11 mouse cellular contexts compared by ENCODE assay signal in the genomic region with DNA sequence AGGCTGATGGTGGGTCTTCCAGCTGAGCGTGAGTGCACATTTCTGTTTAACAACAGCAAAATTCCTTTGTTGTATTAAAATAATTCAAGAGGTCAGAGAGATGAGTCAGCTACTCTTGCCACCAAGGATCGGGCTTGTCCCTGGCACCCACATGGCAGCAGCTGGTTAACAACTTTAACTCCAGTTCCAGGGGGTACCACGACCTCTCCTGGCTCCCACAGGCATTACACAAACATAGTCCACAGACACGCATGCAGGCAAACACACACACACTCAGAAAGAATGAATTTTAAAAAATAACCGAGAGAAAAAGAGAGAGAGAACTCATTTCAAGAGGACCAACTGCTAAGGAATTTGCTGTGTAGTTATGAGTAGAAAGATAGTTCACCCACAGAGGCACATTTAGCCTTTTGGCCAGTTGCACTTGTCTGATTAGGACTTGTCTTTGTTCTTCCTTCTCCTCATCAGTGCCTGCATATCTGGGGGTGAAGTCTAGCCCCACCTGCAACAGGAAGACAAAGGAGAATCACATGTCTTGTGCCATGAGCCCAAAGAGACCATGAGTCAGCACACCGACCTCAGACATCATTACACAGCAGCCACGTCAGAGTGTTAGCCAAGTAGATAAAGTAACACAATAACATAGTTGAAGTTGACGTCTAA. TPM values are rescaled to one million over a fixed set of nuclear protein-coding genes. Genes with fewer than 3 reads are reported as not detected.
DNase-seq lines count a peak whose midpoint lies in the region; ATAC-seq and TF ChIP-seq lines count a peak whose summit lies in the region.
"Had no signal": no experiment of that assay in that cellular context is flagged by ENCODE, and none has a peak within 500 bp of the region (broad histone marks: within the 10 kb centered on the region; RNA-seq: fewer than 3 reads in every experiment).

No protein-coding gene starts in this region.

- ATAC-seq in heart, embryonic 13.5 days (ENCODE audit: extremely low read depth, insufficient number of reproducible peaks, low FRiP score, low TSS enrichment), result peak; percentile 85; the same call in 1 of the 2 replicates
- ATAC-seq in liver, embryonic 14.5 days (ENCODE audit: insufficient read depth), result peak; percentile 88
- no peak for ATAC-seq in midbrain, embryonic 13.5 days

- 59% methylated on average over 8 of the region's 8 CpGs for WGBS in heart, embryonic 13.5 days
- WGBS in liver, embryonic 14.5 days (ENCODE audit: insufficient replicate concordance), result 26% methylated on average over 8 of the region's 8 CpGs
- 75% methylated on average over 8 of the region's 8 CpGs for WGBS in midbrain, embryonic 13.5 days

- peaks cover 22% of the 10 kb centered on the region; the same call in 1 of the 2 replicates for H3K36me3 ChIP-seq in heart, embryonic 13.5 days
- H3K36me3 ChIP-seq in ES-Bruce4 (ENCODE audit: control insufficient read depth, insufficient read depth, low read length, poor library complexity, severe bottlenecking), result no peaks in the 10 kb centered on the region
- no peaks in the 10 kb centered on the region for H3K36me3 ChIP-seq in liver, embryonic 14.5 days (replicated peaks; ENCODE audit: control insufficient read depth, insufficient read depth, low read depth)
- H3K36me3 ChIP-seq in midbrain, embryonic 13.5 days, result no peaks in the 10 kb centered on the region

- H3K27ac ChIP-seq in heart, embryonic 13.5 days (replicated peaks), result peak overlapping the region; percentile 68
- no peak overlapping the region for H3K27ac ChIP-seq in ES-Bruce4 (ENCODE audit: insufficient read depth, low read length)
- H3K27ac ChIP-seq in bone marrow macrophage, adult 2 months (ENCODE audit: insufficient read depth, low read depth, low read length), result no peak overlapping the region
- peak overlapping the region; percentile 68 for H3K27ac ChIP-seq in liver, embryonic 14.5 days
- H3K27ac ChIP-seq in midbrain, embryonic 13.5 days, result no peak overlapping the region

- peaks cover 7% of the 10 kb centered on the region for H3K4me1 ChIP-seq in heart, embryonic 13.5 days
- H3K4me1 ChIP-seq in ES-Bruce4 (ENCODE audit: control insufficient read depth, insufficient read depth, low read length), result no peaks in the 10 kb centered on the region
- peaks cover 8% of the 10 kb centered on the region for H3K4me1 ChIP-seq in bone marrow macrophage, adult 2 months (ENCODE audit: control insufficient read depth, insufficient read depth, low read length)
- H3K4me1 ChIP-seq in liver, embryonic 14.5 days (replicated peaks; ENCODE audit: control insufficient read depth in 2 of 2, insufficient read depth in 2 of 2, low read length in 1 of 2), result peaks cover 7 to 14% of the 10 kb centered on the region in 2 experiments; a peak in 3 of 4 replicates
- no peaks in the 10 kb centered on the region for H3K4me1 ChIP-seq in midbrain, embryonic 13.5 days (replicated peaks)

- TF ChIP-seq POLR2A in ES-Bruce4 (IDR thresholded peaks at IDR 0.05; ENCODE audit: insufficient read depth, low read length), result no peak
- no peak for TF ChIP-seq POLR2A in bone marrow macrophage, adult 2 months (IDR thresholded peaks at IDR 0.05; ENCODE audit: borderline replicate concordance, low read depth, low read length)

- intact Hi-C loops in left cerebral cortex, postnatal 4 days (cut with DNase I), result no loop called here

- no peak overlapping the region for H3K9ac ChIP-seq in heart, embryonic 13.5 days
- H3K9ac ChIP-seq in ES-Bruce4 (ENCODE audit: low read depth, poor library complexity, severe bottlenecking), result no peak overlapping the region
- no peak overlapping the region for H3K9ac ChIP-seq in liver, embryonic 14.5 days (replicated peaks)
- H3K9ac ChIP-seq in midbrain, embryonic 13.5 days (replicated peaks), result no peak overlapping the region

- TF ChIP-seq EP300 in ES-Bruce4 (IDR thresholded peaks at IDR 0.05; ENCODE audit: insufficient read depth, low read depth, low read length), result no peak
- TF ChIP-seq EP300 in liver, embryonic 14.5 days (IDR thresholded peaks at IDR 0.05; ENCODE audit: low read depth), result peak; percentile 57

- H3K4me2 ChIP-seq in heart, embryonic 13.5 days, result peak overlapping the region; percentile 37; the same call in 1 of the 2 replicates
- peak overlapping the region; percentile 32 for H3K4me2 ChIP-seq in liver, embryonic 14.5 days (ENCODE audit: low read depth)
- no peak overlapping the region for H3K4me2 ChIP-seq in midbrain, embryonic 13.5 days (replicated peaks)

- peak; percentile 23 for TF ChIP-seq CTCF in ES-Bruce4 (IDR thresholded peaks at IDR 0.05; ENCODE audit: low read depth, low read length)
- peak; percentile 28; the same call in 1 of the 2 replicates for TF ChIP-seq CTCF in bone marrow macrophage, adult 2 months (IDR thresholded peaks at IDR 0.05; ENCODE audit: low read depth, low read length)
- peak; percentile 52 for TF ChIP-seq CTCF in liver, embryonic 14.5 days (IDR thresholded peaks at IDR 0.05; ENCODE audit: low read depth)

- DNase-seq in heart, adult 18-20 months, result no peak
- DNase-seq in liver, embryonic 14.5 days (ENCODE audit: low read depth in 3 of 3, low spot score in 3 of 3), result peak; percentile 54 to 64 (median 57)
- DNase-seq in left cerebral cortex, postnatal 4 days, result no peak
- no peak for DNase-seq in frontal cortex, postnatal 25 days (ENCODE audit: low spot score in 2 of 2)
- DNase-seq: right cerebral cortex, postnatal 14 days had no signal

- no peaks in the 10 kb centered on the region for H3K9me3 ChIP-seq in heart, embryonic 13.5 days
- no peaks in the 10 kb centered on the region for H3K9me3 ChIP-seq in ES-Bruce4 (replicated peaks; ENCODE audit: control insufficient read depth, insufficient read depth, low read length, poor library complexity, severe bottlenecking)
- H3K9me3 ChIP-seq in liver, embryonic 14.5 days (ENCODE audit: control insufficient read depth, low read length), result no peaks in the 10 kb centered on the region
- H3K9me3 ChIP-seq in midbrain, embryonic 13.5 days, result no peaks in the 10 kb centered on the region

- H3K4me3 ChIP-seq in heart, embryonic 13.5 days, result no peak overlapping the region
- H3K4me3 ChIP-seq in ES-Bruce4 (ENCODE audit: low read depth, low read length), result no peak overlapping the region
- no peak overlapping the region for H3K4me3 ChIP-seq in bone marrow macrophage, adult 2 months (ENCODE audit: insufficient read depth, low read length)
- no peak overlapping the region for H3K4me3 ChIP-seq in liver, embryonic 14.5 days (ENCODE audit: insufficient read depth in 1 of 2, low read depth in 2 of 2, low read length in 2 of 2)
- H3K4me3 ChIP-seq in midbrain, embryonic 13.5 days (replicated peaks), result no peak overlapping the region

- H3K27me3 ChIP-seq in heart, embryonic 13.5 days (replicated peaks), result no peaks in the 10 kb centered on the region
- H3K27me3 ChIP-seq in ES-Bruce4 (ENCODE audit: control insufficient read depth, insufficient read depth, low read length, poor library complexity, severe bottlenecking), result no peaks in the 10 kb centered on the region
- H3K27me3 ChIP-seq in liver, embryonic 14.5 days (ENCODE audit: control insufficient read depth, insufficient read depth, low read length), result no peaks in the 10 kb centered on the region
- no peaks in the 10 kb centered on the region for H3K27me3 ChIP-seq in midbrain, embryonic 13.5 days

RNA-seq across cellular contexts. Expression of a gene that starts 7.7 kb away (rescaled TPM):
- polyA plus RNA-seq in heart, embryonic 13.5 days (2015; fragmentation: Nextera tagmentation; extraction: Ambion mirVana), result 15.8 and 17.5 TPM in 2 replicates
- 10 to 100 TPM; 11.0 TPM for total RNA-seq in heart, adult 18-20 months (2021)
- 9.5 and 12.0 TPM in 2 replicates for polyA plus RNA-seq in ES-Bruce4 (2011; ENCODE audit: insufficient read depth, insufficient read length, low read depth, missing spikeins)
- 19.0 and 19.1 TPM in 2 replicates for polyA plus RNA-seq in bone marrow macrophage, adult 2 months (2012; ENCODE audit: insufficient read depth, insufficient read length, missing spikeins)
- 4.6 and 6.5 TPM in 2 replicates for polyA plus RNA-seq in liver, embryonic 14.5 days (2012; rRNA removed)
- 8.5 and 8.7 TPM in 2 replicates for polyA plus RNA-seq in liver, embryonic 14.5 days (2014; fragmentation: Nextera tagmentation; extraction: Ambion mirVana)
- 10 to 100 TPM; 15.2 to 17.1 TPM for total RNA-seq in left cerebral cortex, postnatal 4 days (2021)
- 14.8 and 15.5 TPM in 2 replicates for polyA plus RNA-seq in midbrain, embryonic 13.5 days (2015; fragmentation: Nextera tagmentation; extraction: Ambion mirVana)

RNA-seq across cellular contexts. Expression of a gene that starts 7.8 kb away (rescaled TPM):
- polyA plus RNA-seq in heart, embryonic 13.5 days (2015; fragmentation: Nextera tagmentation; extraction: Ambion mirVana), result 12.4 and 14.0 TPM in 2 replicates
- total RNA-seq in heart, adult 18-20 months (2021), result under 1 TPM; 0.67 to 0.77 TPM
- polyA plus RNA-seq in ES-Bruce4 (2011; ENCODE audit: insufficient read depth, insufficient read length, low read depth, missing spikeins), result 24.9 and 35.6 TPM in 2 replicates
- 7.7 and 9.5 TPM in 2 replicates for polyA plus RNA-seq in bone marrow macrophage, adult 2 months (2012; ENCODE audit: insufficient read depth, insufficient read length, missing spikeins)
- 5.3 and 11.2 TPM in 2 replicates for polyA plus RNA-seq in liver, embryonic 14.5 days (2012; rRNA removed)
- 8.8 and 11.6 TPM in 2 replicates for polyA plus RNA-seq in liver, embryonic 14.5 days (2014; fragmentation: Nextera tagmentation; extraction: Ambion mirVana)
- 1 to 10 TPM; 2.3 to 2.7 TPM for total RNA-seq in left cerebral cortex, postnatal 4 days (2021)
- polyA plus RNA-seq in midbrain, embryonic 13.5 days (2015; fragmentation: Nextera tagmentation; extraction: Ambion mirVana), result 10.2 and 10.8 TPM in 2 replicates

RNA-seq across cellular contexts. Expression of a gene that starts 18.6 kb away (rescaled TPM):
- not detected in 2 replicates for polyA plus RNA-seq in heart, embryonic 13.5 days (2015; fragmentation: Nextera tagmentation; extraction: Ambion mirVana)
- not detected for total RNA-seq in heart, adult 18-20 months (2021)
- not detected in 2 replicates for polyA plus RNA-seq in ES-Bruce4 (2011; ENCODE audit: insufficient read depth, insufficient read length, low read depth, missing spikeins)
- not detected in 2 replicates for polyA plus RNA-seq in bone marrow macrophage, adult 2 months (2012; ENCODE audit: insufficient read depth, insufficient read length, missing spikeins)
- not detected in 2 replicates for polyA plus RNA-seq in liver, embryonic 14.5 days (2012; rRNA removed)
- not detected in 2 replicates for polyA plus RNA-seq in liver, embryonic 14.5 days (2014; fragmentation: Nextera tagmentation; extraction: Ambion mirVana)
- total RNA-seq in left cerebral cortex, postnatal 4 days (2021), result not detected
- not detected in 2 replicates for polyA plus RNA-seq in midbrain, embryonic 13.5 days (2015; fragmentation: Nextera tagmentation; extraction: Ambion mirVana)
- total RNA-seq: left cerebral cortex, postnatal 25 days had no signal
- polyA plus RNA-seq: cortical plate, adult 2 months had no signal

RNA-seq across cellular contexts. Expression of a gene that starts 29.0 kb away (rescaled TPM):
- 2.6 and 3.1 TPM in 2 replicates for polyA plus RNA-seq in heart, embryonic 13.5 days (2015; fragmentation: Nextera tagmentation; extraction: Ambion mirVana)
- 1 to 10 TPM; 3.4 to 4.1 TPM for total RNA-seq in heart, adult 18-20 months (2021)
- polyA plus RNA-seq in ES-Bruce4 (2011; ENCODE audit: insufficient read depth, insufficient read length, low read depth, missing spikeins), result 8.3 and 10.0 TPM in 2 replicates
- polyA plus RNA-seq in bone marrow macrophage, adult 2 months (2012; ENCODE audit: insufficient read depth, insufficient read length, missing spikeins), result 30.3 and 33.8 TPM in 2 replicates
- polyA plus RNA-seq in liver, embryonic 14.5 days (2012; rRNA removed), result 4.5 and 6.4 TPM in 2 replicates
- 4.5 and 4.9 TPM in 2 replicates for polyA plus RNA-seq in liver, embryonic 14.5 days (2014; fragmentation: Nextera tagmentation; extraction: Ambion mirVana)
- total RNA-seq in left cerebral cortex, postnatal 4 days (2021), result 10 to 100 TPM; 27.0 to 27.6 TPM
- polyA plus RNA-seq in midbrain, embryonic 13.5 days (2015; fragmentation: Nextera tagmentation; extraction: Ambion mirVana), result 7.2 and 7.9 TPM in 2 replicates

RNA-seq across cellular contexts. Expression of a gene that starts 42.6 kb away (rescaled TPM):
- 3.5 and 4.3 TPM in 2 replicates for polyA plus RNA-seq in heart, embryonic 13.5 days (2015; fragmentation: Nextera tagmentation; extraction: Ambion mirVana)
- under 1 TPM; 0.25 to 0.93 TPM for total RNA-seq in heart, adult 18-20 months (2021)
- polyA plus RNA-seq in ES-Bruce4 (2011; ENCODE audit: insufficient read depth, insufficient read length, low read depth, missing spikeins), result 2.0 and 2.7 TPM in 2 replicates
- polyA plus RNA-seq in bone marrow macrophage, adult 2 months (2012; ENCODE audit: insufficient read depth, insufficient read length, missing spikeins), result 5.6 and 7.0 TPM in 2 replicates
- polyA plus RNA-seq in liver, embryonic 14.5 days (2012; rRNA removed), result 1.6 and 1.8 TPM in 2 replicates
- 1.5 and 2.4 TPM in 2 replicates for polyA plus RNA-seq in liver, embryonic 14.5 days (2014; fragmentation: Nextera tagmentation; extraction: Ambion mirVana)
- 1 to 10 TPM in 1 of 2 experiments, under 1 TPM in 1; 0.62 to 1.2 TPM for total RNA-seq in left cerebral cortex, postnatal 4 days (2021)
- 1.3 and 1.5 TPM in 2 replicates for polyA plus RNA-seq in midbrain, embryonic 13.5 days (2015; fragmentation: Nextera tagmentation; extraction: Ambion mirVana)

Comparison
In these comparisons a context has a peak if more than half of its experiments do, and no peak if none do; other contexts are left out.
1. H3K27ac ChIP-seq: peak in heart, embryonic 13.5 days (single experiment) and liver, embryonic 14.5 days (single experiment); none in ES-Bruce4 (single experiment), bone marrow macrophage, adult 2 months (single experiment) and midbrain, embryonic 13.5 days (single experiment).
2. DNase-seq: peak in liver, embryonic 14.5 days (3 of 3); none in heart, adult 18-20 months (0 of 2), left cerebral cortex, postnatal 4 days (single experiment) and frontal cortex, postnatal 25 days (0 of 2).
3. Peak in every context shown above with its lines, with median percentiles within 50 percentile points of each other: CTCF ChIP-seq.